Mouse (Mus musculus) CD4-positive helper T cell, adult 2 months (primary cell): ENCODE data around the gene Prkce.
A peak's percentile ranks its signal among the peaks of the same experiment; 100 is the strongest.

ENCODE experiments used
- DNase-seq: peaks from one replicate; pipeline ENCODE4 v3.0.0-alpha.2; 2012; ENCODE audit warnings: low read depth, missing footprints, low spot score

The Prkce gene

GRCm38 (mm10) chr17:86443886-86444285 is 276.3 kb downstream of the Prkce start:
- no peak for DNase-seq

DNA sequence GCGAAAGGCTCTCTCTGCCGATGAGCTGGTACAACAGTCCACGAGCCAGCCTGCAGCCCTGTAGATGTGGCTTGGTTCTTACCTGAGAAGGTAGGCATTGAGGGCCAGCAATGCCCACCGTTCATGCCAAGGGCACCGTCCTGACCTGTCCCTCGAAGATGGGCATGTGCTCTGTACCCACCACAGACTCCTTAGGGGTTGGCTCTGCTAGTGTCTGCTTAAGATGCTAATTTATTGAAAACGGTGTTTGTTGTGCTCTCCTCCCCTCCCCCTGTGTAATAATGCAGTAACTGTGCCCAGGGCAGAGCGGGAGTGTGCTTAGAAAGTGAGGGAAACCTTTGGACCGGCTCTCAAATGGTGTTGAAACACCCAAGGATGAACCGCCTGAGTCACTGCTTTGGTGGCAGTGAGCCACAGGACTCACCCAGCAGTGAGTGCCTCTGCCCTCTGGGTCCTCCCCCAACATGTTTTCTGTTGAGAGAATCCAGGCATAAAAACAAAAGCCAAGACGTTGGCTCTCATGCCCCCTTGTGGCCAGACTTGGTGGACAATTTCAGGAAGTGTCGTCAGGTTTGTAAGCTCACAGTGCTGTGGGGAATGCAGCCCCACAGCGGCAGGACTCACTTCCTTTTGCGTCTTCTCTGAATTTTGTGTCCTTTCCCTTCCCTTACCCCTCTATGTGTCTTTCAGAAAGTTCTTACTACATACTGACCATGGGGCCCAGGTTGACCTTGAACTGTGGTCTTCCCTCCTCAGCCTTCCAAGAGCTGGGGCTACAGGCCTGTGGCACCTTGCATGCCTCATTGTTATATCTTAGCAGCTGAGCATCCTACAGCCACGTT is 277.2 kb downstream of the Prkce start:
- peak; percentile 90 for DNase-seq

DNA sequence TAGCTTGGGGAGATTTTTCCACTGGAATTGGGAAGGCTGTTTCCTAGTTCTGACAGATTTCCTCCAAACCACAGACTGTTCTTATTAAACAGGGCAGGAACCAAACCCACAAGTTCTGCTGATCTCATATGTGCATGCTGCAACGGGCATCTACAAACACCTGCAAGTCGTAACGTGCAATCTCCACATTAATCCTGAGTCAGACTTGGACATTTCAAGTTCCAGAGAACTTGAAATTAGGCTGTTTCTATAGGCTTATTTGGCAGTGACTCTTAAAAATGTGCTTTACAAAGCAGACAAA is 277.8 kb downstream of the Prkce start:
- no peak for DNase-seq

GRCm38 (mm10) chr17:86445900-86446299 is 278.3 kb downstream of the Prkce start:
- no peak for DNase-seq

DNA sequence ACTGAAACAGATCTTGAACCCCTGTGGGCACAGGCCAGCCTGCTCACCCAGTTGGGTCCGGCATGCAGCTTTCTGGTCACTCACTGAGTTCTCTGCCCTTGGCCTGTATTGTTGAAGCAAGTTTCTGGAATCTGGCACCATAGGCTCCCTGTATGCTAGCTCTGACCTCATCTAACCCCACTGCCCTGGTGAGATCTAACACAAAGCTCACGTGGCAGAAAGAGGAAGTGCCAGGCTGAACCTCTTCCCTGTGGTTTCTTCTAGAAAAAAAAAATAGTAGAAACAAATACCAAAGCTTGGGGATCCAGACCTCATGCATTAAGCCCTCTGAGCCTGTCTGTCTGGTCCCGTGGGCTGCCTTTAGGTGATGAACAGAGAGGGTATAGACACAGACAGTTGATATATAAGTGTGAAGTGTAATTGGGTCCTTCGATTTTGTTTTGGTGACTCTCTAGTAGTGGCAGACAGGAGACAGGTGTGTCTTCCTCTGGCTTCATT is 279.6 kb downstream of the Prkce start:
- peak; percentile 31 for DNase-seq

- DNase-seq: no peak
Observed at GRCm38 (mm10) chr17:86452934-86453333, 285.3 kb downstream of the Prkce start.

GRCm38 (mm10) chr17:86453673-86454350 is 286.2 kb downstream of the Prkce start:
- no peak for DNase-seq

DNA sequence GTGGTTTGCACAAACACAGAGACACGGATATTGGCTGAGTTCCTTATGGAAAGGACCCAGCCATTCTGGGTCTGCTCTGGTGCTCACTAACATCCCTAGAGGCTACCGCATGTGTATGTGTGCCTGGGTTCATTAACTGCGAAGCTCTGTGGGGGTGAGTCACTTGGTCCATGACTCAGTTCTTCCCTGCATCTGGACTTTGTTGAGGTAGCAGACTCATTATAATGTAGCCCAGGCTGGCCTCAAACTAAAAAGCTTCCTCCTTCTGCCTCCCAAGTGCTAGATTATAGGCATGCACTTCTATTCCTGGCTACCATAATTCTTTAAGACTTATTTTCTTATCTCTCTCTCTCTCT is 286.7 kb downstream of the Prkce start:
- DNase-seq: no peak

DNA sequence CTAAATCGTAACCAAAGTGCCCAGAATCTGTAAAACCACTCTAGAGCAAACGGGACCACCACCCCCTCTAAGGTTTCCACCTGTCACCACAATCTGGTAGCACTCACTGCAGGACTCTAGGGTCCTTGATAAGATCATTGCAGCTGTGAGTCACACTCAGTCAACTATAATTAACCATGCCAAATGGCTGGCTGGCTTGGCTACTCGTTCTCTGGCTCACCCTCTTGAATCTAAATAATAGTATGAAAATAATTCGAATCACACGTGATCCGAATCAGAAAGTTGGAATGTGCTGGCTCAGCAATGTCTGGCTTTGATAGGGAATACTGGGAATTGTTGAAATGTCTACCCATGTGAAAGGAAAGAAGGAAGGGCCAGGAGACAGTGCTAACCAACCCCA is 288.9 kb downstream of the Prkce start:
- no peak for DNase-seq

DNA sequence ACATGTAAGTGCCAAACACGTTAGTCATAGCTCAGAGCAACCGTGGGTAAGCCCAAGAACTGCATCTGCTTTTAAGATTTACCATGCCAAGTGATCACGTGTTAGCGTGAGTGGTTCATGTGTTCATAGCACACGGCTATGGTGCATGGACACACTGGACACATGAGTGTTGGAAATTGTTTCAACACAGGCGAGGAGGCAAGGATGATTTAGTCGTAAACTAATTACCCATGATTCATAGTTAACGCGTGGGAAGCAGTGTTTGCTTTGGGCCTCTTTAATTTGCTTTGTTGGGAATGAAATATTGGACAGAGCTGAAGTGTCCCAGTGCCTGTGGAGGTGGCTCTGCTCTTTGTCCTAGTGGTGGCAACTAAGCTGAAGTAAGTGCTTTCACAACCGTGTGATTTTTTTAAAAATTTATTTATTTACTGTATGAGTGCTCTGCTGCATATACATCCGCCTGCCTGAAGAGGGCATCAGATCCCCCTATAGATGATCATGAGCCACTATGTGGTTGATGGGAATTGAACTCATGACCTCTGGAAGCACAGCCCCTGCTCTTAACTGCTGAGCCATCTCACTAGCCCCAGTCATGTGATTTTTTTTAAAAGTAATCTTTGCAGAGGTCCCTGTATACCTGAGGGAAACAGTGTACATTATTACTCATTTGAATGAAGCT is 290.9 kb downstream of the Prkce start:
- no peak for DNase-seq

GRCm38 (mm10) chr17:86460645-86461430 is 293.3 kb downstream of the Prkce start:
- DNase-seq: no peak

GRCm38 (mm10) chr17:86463369-86463768 is 295.8 kb downstream of the Prkce start:
- no peak for DNase-seq

GRCm38 (mm10) chr17:86464197-86464596 is 296.6 kb downstream of the Prkce start:
- DNase-seq: no peak

DNA sequence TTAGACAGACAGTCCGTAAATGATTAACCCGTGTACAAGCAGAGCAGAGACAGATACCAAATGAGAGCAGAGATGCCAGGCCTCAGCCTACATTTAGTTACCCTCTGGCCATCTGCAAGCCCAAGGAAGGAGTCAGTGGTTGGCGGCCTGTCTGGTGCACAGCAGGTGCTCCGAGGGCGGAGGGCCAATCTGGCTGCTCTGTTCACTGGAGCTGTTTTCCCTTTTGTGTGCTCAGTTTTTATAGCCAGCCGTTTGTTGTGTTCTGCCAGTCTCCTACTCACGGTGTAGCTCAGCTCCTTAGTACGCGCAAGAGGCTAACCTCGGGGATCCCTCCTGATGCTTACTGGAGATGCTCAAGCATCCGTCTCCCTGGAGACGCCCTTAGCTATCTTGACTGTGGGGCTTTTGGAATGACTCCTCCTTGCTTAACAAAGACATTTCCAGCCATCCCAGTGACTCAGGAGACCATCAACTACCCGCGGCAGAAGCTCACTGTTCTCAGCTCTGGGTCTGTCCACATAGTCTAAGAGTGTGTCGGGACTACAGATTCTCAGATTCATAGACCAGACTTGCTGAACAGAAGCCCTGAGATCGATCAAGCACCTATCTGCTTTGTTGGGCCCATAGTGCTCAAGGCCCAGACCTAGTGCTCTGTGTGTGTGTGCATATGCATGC is 297.2 kb downstream of the Prkce start:
- DNase-seq: no peak

- DNase-seq: no peak
Observed at GRCm38 (mm10) chr17:86465865-86466264, 298.3 kb downstream of the Prkce start.

DNA sequence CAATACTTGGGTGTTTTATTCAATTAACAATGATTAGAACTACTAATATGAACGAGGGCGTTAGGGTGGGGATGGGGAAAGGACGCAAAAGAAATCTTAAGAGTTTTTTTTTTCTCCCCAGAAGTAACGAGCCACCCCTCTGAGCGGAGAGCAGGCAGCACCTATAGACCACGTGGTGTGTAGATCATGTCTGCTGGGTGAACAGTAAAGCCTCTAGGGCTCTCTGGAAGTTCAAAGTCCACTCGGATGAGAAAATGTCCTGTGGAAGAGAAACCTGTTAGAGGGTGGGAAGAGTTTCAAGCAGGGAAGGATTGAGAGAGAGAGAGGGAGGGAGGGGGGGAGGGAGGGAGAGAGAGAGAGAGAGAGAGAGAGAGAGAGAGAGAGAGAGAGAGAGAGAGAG is 298.8 kb downstream of the Prkce start:
- DNase-seq: no peak

- DNase-seq: no peak
Observed at GRCm38 (mm10) chr17:86466871-86467270, 299.3 kb downstream of the Prkce start.

- DNase-seq: no peak
Observed at GRCm38 (mm10) chr17:86467291-86467898, 299.8 kb downstream of the Prkce start.

GRCm38 (mm10) chr17:86467967-86468366 is 300.4 kb downstream of the Prkce start:
- no peak for DNase-seq

DNA sequence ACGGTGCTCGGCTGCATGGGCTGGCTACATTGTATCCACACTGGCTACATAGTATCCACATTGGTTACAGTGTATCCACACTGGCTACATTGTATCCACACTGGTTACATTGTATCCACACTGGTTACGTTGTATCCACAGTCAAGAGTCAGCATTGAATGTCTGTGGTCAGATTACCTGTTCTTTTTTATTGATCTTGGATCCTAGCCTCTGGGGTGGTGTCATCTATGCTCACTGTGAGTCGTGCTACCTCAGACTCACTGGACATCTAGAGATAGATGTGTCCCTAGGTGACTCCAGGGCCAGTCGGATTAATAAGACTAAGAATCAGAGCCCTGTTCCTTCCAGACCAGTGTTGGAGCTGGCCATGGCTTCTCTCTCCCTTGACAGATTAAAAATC is 302.6 kb downstream of the Prkce start:
- DNase-seq: no peak

GRCm38 (mm10) chr17:86471684-86472083 is 304.1 kb downstream of the Prkce start:
- DNase-seq: peak; percentile 50
